Mouse (Mus musculus) liver, embryonic 12.5 days (tissue): ENCODE data around the gene Heatr4. TPM values are rescaled to one million over a fixed set of nuclear protein-coding genes. Genes with fewer than 3 reads are reported as not detected.
A peak's percentile ranks its signal among the peaks of the same experiment; 100 is the strongest.
"Not testable (repeated sequence)": the region's sequence is repeated elsewhere in the genome, so short reads cannot be mapped to it uniquely, and the experiment has no call there.

ENCODE experiments used
- ATAC-seq: fragments of 200-750 bp; cut with Nextera tagmentation; 2 replicates; pipeline ENCODE4 v1.8.0; 2017; ENCODE audit warnings: moderate number of reproducible peaks, mild to moderate bottlenecking, moderate library complexity
- H3K27ac ChIP-seq: fragments of 300-500 bp; sonication (generic); 2 replicates; pipeline ENCODE4 v1.5.1; 2016; ENCODE audit warnings: mild to moderate bottlenecking
- H3K27me3 ChIP-seq: fragments of 300-500 bp; sonication (generic); replicated peaks from 2 replicates; pipeline ENCODE4 v1.6.1; 2016; ENCODE audit warnings: mild to moderate bottlenecking, moderate library complexity
- H3K36me3 ChIP-seq: fragments of 300-500 bp; sonication (generic); 2 replicates; pipeline ENCODE4 v1.6.1; 2016; ENCODE audit warnings: mild to moderate bottlenecking, moderate library complexity
- H3K4me1 ChIP-seq: fragments of 300-500 bp; sonication (generic); 2 replicates; pipeline ENCODE4 v1.6.1; 2016
- H3K4me2 ChIP-seq: fragments of 300-500 bp; sonication (generic); 2 replicates; pipeline ENCODE4 v1.6.1; 2016; ENCODE audit warnings: mild to moderate bottlenecking, moderate library complexity
- H3K4me3 ChIP-seq: fragments of 300-500 bp; sonication (generic); 2 replicates; pipeline ENCODE4 v1.5.1; 2016; ENCODE audit warnings: mild to moderate bottlenecking, moderate library complexity
- H3K9ac ChIP-seq: fragments of 300-500 bp; sonication (generic); 2 replicates; pipeline ENCODE4 v1.6.1; 2016; ENCODE audit warnings: mild to moderate bottlenecking, moderate library complexity
- H3K9me3 ChIP-seq: fragments of 300-500 bp; sonication (generic); replicated peaks from 2 replicates; pipeline ENCODE4 v1.6.1; 2016; ENCODE audit warnings: mild to moderate bottlenecking, moderate library complexity
- WGBS: fragments of 180-500 bp; shearing (Covaris S2); methylation state at CpG from one replicate; pipeline ENCODE4 v1.1.7; 2016; ENCODE audit not compliant: insufficient replicate concordance; 5-methylcytosine and 5-hydroxymethylcytosine counted together
- polyA plus RNA-seq: library from polyadenylated mRNA; unstranded; fragments of >200 nt; fragmentation: Nextera tagmentation; extraction: Ambion mirVana; gene quantifications from 2 replicates; pipeline ENCODE4 v1.2.1, GENCODE M21; 2016

Heatr4 gene
- polyA plus RNA-seq, result not detected in 2 replicates

- H3K9me3 ChIP-seq, result no peaks in the 10 kb centered on the region
- H3K4me1 ChIP-seq, result peaks cover 31% of the 10 kb centered on the region
- H3K36me3 ChIP-seq, result no peaks in the 10 kb centered on the region
- no peak within 1 kb of the TSS for H3K4me2 ChIP-seq
- 0 out of 2 replicates have a peak, but pooled peaks cover under 1% of the 10 kb centered on the region for H3K27me3 ChIP-seq
- 73% methylated on average over 4 of the region's 4 CpGs for WGBS
- H3K9ac ChIP-seq, result no peak within 1 kb of the TSS
- no peak within 1 kb of the TSS for H3K4me3 ChIP-seq
- no peak within 1 kb of the TSS for H3K27ac ChIP-seq
- ATAC-seq, result no peak
These were observed at the start of gene Heatr4 for GRCm38 (mm10) chr12:83984752-83985151. Heatr4 (minus strand) TSS chr12:83984852.

- 21% methylated on average over 4 of the region's 4 CpGs for WGBS
- Histone ChIP-seq H3K9ac (no peak overlapping the region), H3K27ac (no peak overlapping the region), H3K27me3 (peaks cover 19% of the 10 kb centered on the region), H3K36me3 (no peaks in the 10 kb centered on the region), H3K9me3 (no peaks in the 10 kb centered on the region), H3K4me3 (no peak overlapping the region), H3K4me2 (no peak overlapping the region), H3K4me1 (peaks cover 2% of the 10 kb centered on the region; the same call in 1 of the 2 replicates)
- ATAC-seq, result no peak
These were observed 49.5 kb upstream of the Heatr4 start for GRCm38 (mm10) chr12:84034108-84034507.

- H3K9ac ChIP-seq, H3K36me3 ChIP-seq, H3K27ac ChIP-seq, H3K4me3 ChIP-seq, H3K4me2 ChIP-seq, H3K9me3 ChIP-seq, H3K4me1 ChIP-seq, ATAC-seq: not testable (repeated sequence)
- H3K27me3 ChIP-seq, result peaks cover 11% of the 10 kb centered on the region
- 41% methylated on average over 2 of the region's 2 CpGs for WGBS
These were observed 48.6 kb upstream of the Heatr4 start for GRCm38 (mm10) chr12:84033302-84033701.

- Histone ChIP-seq H3K27me3 (peaks cover 6% of the 10 kb centered on the region), H3K9me3 (no peaks in the 10 kb centered on the region), H3K4me3 (no peak overlapping the region), H3K4me2 (no peak overlapping the region), H3K27ac (no peak overlapping the region), H3K36me3 (no peaks in the 10 kb centered on the region), H3K4me1 (peaks cover 2% of the 10 kb centered on the region; the same call in 1 of the 2 replicates), H3K9ac (no peak overlapping the region)
- 67% methylated on average over 4 of the region's 4 CpGs for WGBS
- no peak for ATAC-seq
These were observed 48.2 kb upstream of the Heatr4 start for GRCm38 (mm10) chr12:84032854-84033253.

GRCm38 (mm10) chr12:84030659-84031332, 46.1 kb upstream of the Heatr4 start:
- Histone ChIP-seq H3K4me1 (peaks cover 2% of the 10 kb centered on the region; the same call in 1 of the 2 replicates), H3K27me3 (no peaks in the 10 kb centered on the region), H3K9ac (no peak overlapping the region), H3K4me3 (no peak overlapping the region), H3K4me2 (no peak overlapping the region), H3K9me3 (no peaks in the 10 kb centered on the region), H3K27ac (no peak overlapping the region), H3K36me3 (no peaks in the 10 kb centered on the region)
- 51% methylated on average over 4 of the region's 4 CpGs for WGBS
- ATAC-seq, result no peak

GRCm38 (mm10) chr12:84029043-84029442, 44.4 kb upstream of the Heatr4 start:
- H3K27me3 ChIP-seq, H3K4me3 ChIP-seq, H3K4me2 ChIP-seq, H3K36me3 ChIP-seq, H3K9me3 ChIP-seq, H3K27ac ChIP-seq, H3K4me1 ChIP-seq, ATAC-seq, H3K9ac ChIP-seq: not testable (repeated sequence)
- WGBS, result 83% methylated on average over 1 of the region's 1 CpGs

- ATAC-seq, H3K9me3 ChIP-seq, H3K4me3 ChIP-seq, H3K27me3 ChIP-seq, H3K9ac ChIP-seq, H3K36me3 ChIP-seq, H3K27ac ChIP-seq, H3K4me1 ChIP-seq, H3K4me2 ChIP-seq: not testable (repeated sequence)
- WGBS, result 42% methylated on average over 3 of the region's 3 CpGs
These were observed 43.7 kb upstream of the Heatr4 start for GRCm38 (mm10) chr12:84028328-84028727.

- Histone ChIP-seq H3K4me3 (no peak overlapping the region), H3K4me2 (no peak overlapping the region), H3K4me1 (no peaks in the 10 kb centered on the region), H3K27ac (no peak overlapping the region), H3K9ac (no peak overlapping the region), H3K27me3 (no peaks in the 10 kb centered on the region), H3K36me3 (no peaks in the 10 kb centered on the region), H3K9me3 (no peaks in the 10 kb centered on the region)
- 71% methylated on average over 7 of the region's 7 CpGs for WGBS
- no peak for ATAC-seq
These were observed 41.2 kb upstream of the Heatr4 start for GRCm38 (mm10) chr12:84025888-84026287.

GRCm38 (mm10) chr12:84023052-84023745, 38.5 kb upstream of the Heatr4 start:
- WGBS, result 63% methylated on average over 9 of the region's 9 CpGs
- Histone ChIP-seq H3K27ac (no peak overlapping the region), H3K4me1 (no peaks in the 10 kb centered on the region), H3K27me3 (no peaks in the 10 kb centered on the region), H3K4me2 (no peak overlapping the region), H3K9ac (no peak overlapping the region), H3K4me3 (no peak overlapping the region), H3K9me3 (no peaks in the 10 kb centered on the region), H3K36me3 (no peaks in the 10 kb centered on the region)
- no peak for ATAC-seq

GRCm38 (mm10) chr12:84022266-84022665, 37.6 kb upstream of the Heatr4 start:
- not testable (repeated sequence) for H3K9me3 ChIP-seq, H3K27ac ChIP-seq, ATAC-seq, H3K36me3 ChIP-seq, H3K9ac ChIP-seq, H3K4me3 ChIP-seq, H3K27me3 ChIP-seq, H3K4me2 ChIP-seq, H3K4me1 ChIP-seq
- WGBS, result 75% methylated on average over 4 of the region's 4 CpGs

- H3K4me2 ChIP-seq, H3K4me3 ChIP-seq, H3K27me3 ChIP-seq, H3K36me3 ChIP-seq, H3K9me3 ChIP-seq, H3K9ac ChIP-seq, H3K4me1 ChIP-seq, H3K27ac ChIP-seq: not testable (repeated sequence)
- peak; percentile 74 for ATAC-seq
- WGBS, result 52% methylated on average over 7 of the region's 7 CpGs
These were observed 35.9 kb upstream of the Heatr4 start for GRCm38 (mm10) chr12:84020528-84020927.

GRCm38 (mm10) chr12:84013701-84014100, 29.0 kb upstream of the Heatr4 start:
- no peaks in the 10 kb centered on the region; the same call in 1 of the 2 replicates for H3K4me1 ChIP-seq
- no peaks in the 10 kb centered on the region for H3K9me3 ChIP-seq
- peaks cover 40% of the 10 kb centered on the region for H3K27me3 ChIP-seq
- H3K27ac ChIP-seq, result no peak overlapping the region
- H3K4me3 ChIP-seq, result no peak overlapping the region
- no peak overlapping the region for H3K9ac ChIP-seq
- 78% methylated on average over 7 of the region's 7 CpGs for WGBS
- no peak for ATAC-seq
- no peaks in the 10 kb centered on the region for H3K36me3 ChIP-seq
- no peak overlapping the region for H3K4me2 ChIP-seq
